Mouse (Mus musculus): ENCODE results near the gene Tctn3. TPM values are rescaled to one million over a fixed set of nuclear protein-coding genes. Genes with fewer than 3 reads are reported as not detected.

The Tctn3 gene
- total RNA-seq (2014; fragmentation: Nextera tagmentation) (8.7 and 15.2 TPM in 2 replicates), total RNA-seq (2017) (4.3 and 6.4 TPM in 2 replicates)

DNA sequence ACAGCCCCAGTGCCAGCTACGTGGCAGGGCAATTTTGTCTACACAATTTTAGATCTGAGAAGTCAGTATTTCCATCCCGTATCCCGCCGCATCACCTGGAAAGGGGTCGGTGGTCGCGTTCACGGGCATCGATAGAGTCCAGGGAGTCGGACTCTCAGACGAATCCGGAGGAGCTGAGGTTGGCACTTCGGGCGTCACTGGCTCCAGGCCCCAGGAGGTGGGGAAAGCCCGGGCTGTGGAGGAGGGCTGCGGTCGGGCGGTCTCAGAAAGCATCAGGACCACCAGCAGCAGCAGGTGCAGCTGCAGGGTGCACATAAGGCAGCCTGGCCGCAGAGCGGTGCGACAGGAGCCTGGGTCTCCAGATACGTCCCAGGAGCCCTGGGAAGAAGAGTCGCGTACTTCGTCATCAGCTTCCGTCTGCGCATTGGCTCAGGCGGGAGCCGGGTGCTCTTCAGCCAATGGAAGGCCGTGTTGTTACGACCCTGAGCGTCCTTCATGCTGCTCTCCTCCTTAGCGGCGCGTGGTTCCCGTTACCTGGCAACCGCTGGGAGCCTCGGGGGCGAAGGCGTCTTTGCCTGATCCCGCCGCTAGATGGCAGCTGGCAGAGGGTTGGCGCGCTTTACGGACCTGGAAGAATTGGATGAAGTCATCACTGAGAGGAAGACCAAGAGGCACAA is at the start of gene Tctn3, which contains the start of gene Entpd1:
Tctn3 (minus strand) TSS at position 404 of the 677 bp plus-strand sequence.
Entpd1 (plus strand) TSS at position 537 of the 677 bp plus-strand sequence.
- ATAC-seq (replicated peaks; ENCODE audit: low FRiP score, low TSS enrichment, poor library complexity, severe bottlenecking) = peak; percentile 99

- ATAC-seq (replicated peaks; ENCODE audit: low FRiP score, low TSS enrichment, poor library complexity, severe bottlenecking) = no peak
These were observed 49.1 kb upstream of the Tctn3 start for GRCm38 (mm10) chr19:40661108-40661507.

DNA sequence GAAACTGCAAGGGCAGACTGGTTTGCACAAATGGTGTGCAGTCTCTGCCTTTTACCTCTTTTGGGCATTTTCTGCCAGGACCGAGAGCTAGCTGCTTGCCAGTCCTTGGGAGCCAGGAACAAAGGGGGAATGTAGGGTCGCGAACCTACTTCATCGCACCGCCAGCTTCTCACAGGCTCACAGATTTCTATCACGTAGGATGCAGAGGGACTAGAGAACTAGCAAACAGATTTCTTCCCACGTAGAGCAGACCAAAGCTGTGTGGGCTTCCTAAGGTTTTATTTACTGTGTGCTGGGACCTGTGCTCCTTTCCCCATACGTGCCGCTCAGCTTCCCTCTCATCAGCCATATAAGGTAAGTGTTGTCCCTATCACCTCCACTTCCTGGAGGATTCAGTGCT is 48.5 kb upstream of the Tctn3 start:
- no peak for ATAC-seq (replicated peaks; ENCODE audit: low FRiP score, low TSS enrichment, poor library complexity, severe bottlenecking)

- peak; percentile 54 for ATAC-seq (replicated peaks; ENCODE audit: low FRiP score, low TSS enrichment, poor library complexity, severe bottlenecking)
These were observed 47.8 kb upstream of the Tctn3 start for GRCm38 (mm10) chr19:40659651-40660478.

GRCm38 (mm10) chr19:40658935-40659334 is 46.9 kb upstream of the Tctn3 start:
- no peak for ATAC-seq (replicated peaks; ENCODE audit: low FRiP score, low TSS enrichment, poor library complexity, severe bottlenecking)

GRCm38 (mm10) chr19:40658281-40658680 is 46.2 kb upstream of the Tctn3 start:
- no peak for ATAC-seq (replicated peaks; ENCODE audit: low FRiP score, low TSS enrichment, poor library complexity, severe bottlenecking)

DNA sequence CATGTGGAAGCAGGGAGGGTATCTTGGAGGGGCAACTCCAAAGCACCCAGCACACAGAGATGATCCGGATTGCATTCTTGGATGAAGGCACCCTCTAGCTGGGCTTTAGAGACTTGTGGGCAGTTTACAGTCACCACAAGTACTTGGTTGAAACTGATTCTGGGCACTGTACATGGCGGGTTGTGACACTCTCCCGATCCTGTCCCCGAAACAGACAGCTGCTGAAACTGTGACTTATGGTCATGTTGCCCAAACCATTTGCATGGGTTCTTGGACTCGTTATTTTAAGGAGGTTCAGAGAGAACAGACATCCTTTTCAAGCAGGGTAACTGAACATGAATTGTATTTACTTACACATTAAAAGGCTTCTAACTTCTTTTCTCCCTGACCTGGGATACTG is 44.2 kb upstream of the Tctn3 start:
- no peak for ATAC-seq (replicated peaks; ENCODE audit: low FRiP score, low TSS enrichment, poor library complexity, severe bottlenecking)

DNA sequence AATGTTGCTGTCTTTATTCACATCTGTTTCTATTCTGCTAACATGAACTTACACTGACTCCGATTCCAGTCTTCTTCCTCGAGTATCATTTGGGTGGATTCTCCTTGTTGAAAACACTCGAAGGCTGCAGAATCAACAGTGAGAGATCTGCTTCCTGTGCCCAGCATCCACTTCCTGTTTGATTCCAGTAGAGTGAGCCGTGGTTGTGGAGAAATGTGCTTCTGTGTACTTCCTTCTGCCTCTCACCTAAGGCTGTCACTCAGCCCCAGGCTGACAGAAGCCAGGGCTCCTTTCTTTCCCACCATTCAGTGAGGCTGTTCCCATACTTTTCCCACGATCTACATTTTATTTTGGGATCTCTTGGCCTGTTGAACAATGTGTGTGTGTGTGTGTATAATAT is 38.1 kb upstream of the Tctn3 start:
- no peak for ATAC-seq (replicated peaks; ENCODE audit: low FRiP score, low TSS enrichment, poor library complexity, severe bottlenecking)

GRCm38 (mm10) chr19:40647319-40648158 is 35.5 kb upstream of the Tctn3 start:
- no peak for ATAC-seq (replicated peaks; ENCODE audit: low FRiP score, low TSS enrichment, poor library complexity, severe bottlenecking)

DNA sequence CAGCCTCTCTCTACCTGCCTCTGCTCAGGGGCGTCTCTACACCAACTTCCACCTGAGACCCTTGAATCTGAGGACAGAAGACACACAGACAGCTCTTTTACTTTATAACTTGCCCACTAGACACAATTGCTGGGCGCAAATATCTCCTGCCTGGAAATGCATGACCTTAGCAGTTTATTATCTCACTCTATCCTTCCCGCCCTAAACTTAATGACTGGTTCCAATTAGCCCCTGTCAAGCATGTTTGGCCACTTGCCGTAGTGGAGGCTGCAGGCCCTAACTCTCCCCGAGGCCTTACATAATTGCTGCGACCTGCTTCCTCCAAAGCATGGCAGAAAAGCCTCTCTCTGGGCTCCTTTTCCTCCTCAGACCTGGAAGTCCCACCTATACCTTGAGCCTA is 34.3 kb upstream of the Tctn3 start:
- ATAC-seq (replicated peaks; ENCODE audit: low FRiP score, low TSS enrichment, poor library complexity, severe bottlenecking) = no peak

DNA sequence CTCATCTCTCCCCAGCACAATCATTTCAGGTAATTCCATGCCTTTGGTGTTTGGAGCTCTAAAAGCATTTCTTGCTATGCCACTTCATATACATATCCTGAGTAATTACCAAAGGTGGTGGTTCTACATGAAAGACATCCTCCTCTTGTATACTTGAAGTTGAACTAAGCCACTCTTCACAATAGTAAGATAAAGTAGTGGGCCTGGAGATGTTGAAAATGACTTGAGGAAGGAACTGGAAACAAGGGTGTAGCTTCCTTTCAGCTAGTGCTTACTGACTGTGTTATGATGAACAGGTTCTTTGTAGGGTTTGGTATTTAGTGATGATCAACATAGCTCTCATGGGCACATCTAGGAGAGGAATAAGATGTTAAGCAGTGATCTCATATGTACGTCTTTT is 31.8 kb upstream of the Tctn3 start:
- ATAC-seq (replicated peaks; ENCODE audit: low FRiP score, low TSS enrichment, poor library complexity, severe bottlenecking) = no peak

- ATAC-seq (replicated peaks; ENCODE audit: low FRiP score, low TSS enrichment, poor library complexity, severe bottlenecking) = no peak
These were observed 28.8 kb upstream of the Tctn3 start for GRCm38 (mm10) chr19:40640799-40641198.

- no peak for ATAC-seq (replicated peaks; ENCODE audit: low FRiP score, low TSS enrichment, poor library complexity, severe bottlenecking)
These were observed 27.8 kb upstream of the Tctn3 start for GRCm38 (mm10) chr19:40639729-40640304.

DNA sequence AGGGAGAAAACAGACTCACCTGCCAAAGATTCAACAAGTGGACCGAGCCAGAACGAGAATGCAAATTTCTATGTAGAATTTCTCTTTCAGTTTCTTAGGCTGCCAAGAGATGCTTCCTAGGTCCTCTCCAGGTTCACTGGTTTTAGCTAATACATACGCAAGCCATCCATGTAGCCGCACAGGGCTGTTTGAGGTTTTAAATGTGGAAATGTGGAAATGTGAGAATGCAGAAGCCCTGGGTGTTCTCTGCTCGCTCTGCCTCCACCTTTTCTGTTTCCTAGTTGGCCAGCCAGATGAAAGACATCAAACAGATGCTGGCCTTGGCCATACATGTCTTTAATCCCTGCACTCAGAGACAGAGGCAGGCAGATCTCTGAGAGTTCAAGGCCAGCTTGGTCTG is 26.5 kb upstream of the Tctn3 start:
- no peak for ATAC-seq (replicated peaks; ENCODE audit: low FRiP score, low TSS enrichment, poor library complexity, severe bottlenecking)

DNA sequence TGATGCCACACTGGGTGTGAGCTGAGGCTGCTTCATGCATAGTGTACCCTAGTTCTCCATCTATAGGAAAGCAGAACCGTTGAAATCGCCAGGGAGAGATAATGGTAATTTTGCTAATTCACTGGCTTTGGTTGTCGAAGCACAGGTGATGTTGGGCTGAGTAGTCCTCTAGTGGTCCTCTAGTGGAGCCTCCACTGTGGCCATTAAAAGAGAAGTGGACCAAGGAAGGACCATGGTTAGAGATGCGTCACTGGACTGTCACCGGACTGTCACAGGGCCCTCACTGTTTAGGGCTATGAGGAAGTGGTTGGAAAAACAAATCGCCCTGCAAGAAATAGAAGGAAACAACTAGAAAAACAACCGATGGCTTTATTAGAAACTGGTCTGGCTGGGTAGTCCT is 25.6 kb upstream of the Tctn3 start:
- peak; percentile 36; the same call in 1 of the 2 replicates for ATAC-seq (replicated peaks; ENCODE audit: low FRiP score, low TSS enrichment, poor library complexity, severe bottlenecking)

DNA sequence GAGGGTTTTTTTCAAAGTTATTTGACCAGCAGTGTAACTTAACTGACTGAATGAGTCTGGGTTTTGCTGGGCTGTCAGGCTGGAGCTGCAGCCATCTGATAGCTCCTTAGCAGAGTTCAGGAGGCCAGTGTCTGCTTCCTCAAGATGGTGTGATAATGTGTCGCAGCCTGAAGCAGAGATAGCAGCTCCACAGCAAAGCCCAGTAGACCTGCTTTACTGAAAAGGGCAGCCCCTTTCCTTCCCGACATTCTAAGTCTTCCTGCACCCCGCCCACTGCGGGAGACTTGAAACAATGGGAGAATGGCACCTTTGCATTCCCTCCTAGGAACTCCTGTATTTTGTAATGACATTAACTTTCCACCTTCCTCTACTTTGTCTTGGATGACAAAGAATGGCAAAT is 25.1 kb upstream of the Tctn3 start:
- peak; percentile 89 for ATAC-seq (replicated peaks; ENCODE audit: low FRiP score, low TSS enrichment, poor library complexity, severe bottlenecking)

GRCm38 (mm10) chr19:40633144-40633543 is 21.1 kb upstream of the Tctn3 start:
- ATAC-seq (replicated peaks; ENCODE audit: low FRiP score, low TSS enrichment, poor library complexity, severe bottlenecking) = no peak

GRCm38 (mm10) chr19:40632668-40633067 is 20.6 kb upstream of the Tctn3 start:
- ATAC-seq (replicated peaks; ENCODE audit: low FRiP score, low TSS enrichment, poor library complexity, severe bottlenecking) = no peak

DNA sequence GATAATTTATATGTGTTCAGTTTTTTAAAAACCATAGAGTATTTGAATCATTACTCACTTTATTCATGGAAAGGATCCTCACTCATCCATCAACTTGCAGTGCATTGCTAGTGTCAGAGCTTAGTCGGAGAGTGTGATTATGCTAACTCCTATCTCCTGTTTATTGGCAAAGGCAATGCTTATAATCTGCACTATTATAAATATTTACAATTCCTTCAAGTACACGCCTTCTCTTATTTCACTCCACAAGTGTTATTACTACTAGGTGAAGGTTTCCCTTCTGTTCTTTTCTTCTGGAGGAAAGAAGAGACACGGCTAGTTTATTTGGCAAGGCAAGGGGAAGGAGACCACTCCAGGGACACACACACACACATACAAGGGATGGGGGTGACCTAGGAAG is 20.2 kb upstream of the Tctn3 start:
- no peak for ATAC-seq (replicated peaks; ENCODE audit: low FRiP score, low TSS enrichment, poor library complexity, severe bottlenecking)

- no peak for ATAC-seq (replicated peaks; ENCODE audit: low FRiP score, low TSS enrichment, poor library complexity, severe bottlenecking)
These were observed 18.6 kb upstream of the Tctn3 start for GRCm38 (mm10) chr19:40630606-40631005.

All from megakaryocyte-erythroid progenitor cell, adult 5-6 weeks (primary cell).